Mouse (Mus musculus): ENCODE data around the gene Prune1.

GRCm38 (mm10) chr3:95264724-95265123 is 17.2 kb downstream of the Prune1 start:
- TF ChIP-seq CTCF (IDR thresholded peaks at IDR 0.05; ENCODE audit: insufficient read depth, low read length) = no peak
- TF ChIP-seq POLR2A (IDR thresholded peaks at IDR 0.05; ENCODE audit: borderline replicate concordance, extremely low read depth, low read depth, low read length) = no peak

Measured in lung, adult 2 months (tissue).